Mouse (Mus musculus) left cerebral cortex, adult 18-20 months (tissue): ENCODE results near the gene Olfr19. TPM values are rescaled to one million over a fixed set of nuclear protein-coding genes. Genes with fewer than 3 reads are reported as not detected.
"Not testable (repeated sequence)": the region's sequence is repeated elsewhere in the genome, so short reads cannot be mapped to it uniquely, and the experiment has no call there.

Experiments used
- DNase-seq, 2 experiments: peaks; one replicate each; pipeline ENCODE4 v3.0.0; 2021 to 2022; ENCODE audit warnings: low spot score in 2 of 2, mixed read lengths in 1 of 2
- long read RNA-seq, 2 experiments: library from polyadenylated mRNA; stranded (forward); transcript quantifications; one replicate each; pipeline ENCODE4 v2.0.0; 2021
- total RNA-seq, 2 experiments: library from RNA; stranded (reverse); gene quantifications; 2 replicates each; pipeline ENCODE4 v1.2.3; 2021

The Olfr19 gene
- not detected for total RNA-seq
- long read RNA-seq, experiment 1, result 0 reads
- long read RNA-seq, experiment 2, result 0 reads

DNA sequence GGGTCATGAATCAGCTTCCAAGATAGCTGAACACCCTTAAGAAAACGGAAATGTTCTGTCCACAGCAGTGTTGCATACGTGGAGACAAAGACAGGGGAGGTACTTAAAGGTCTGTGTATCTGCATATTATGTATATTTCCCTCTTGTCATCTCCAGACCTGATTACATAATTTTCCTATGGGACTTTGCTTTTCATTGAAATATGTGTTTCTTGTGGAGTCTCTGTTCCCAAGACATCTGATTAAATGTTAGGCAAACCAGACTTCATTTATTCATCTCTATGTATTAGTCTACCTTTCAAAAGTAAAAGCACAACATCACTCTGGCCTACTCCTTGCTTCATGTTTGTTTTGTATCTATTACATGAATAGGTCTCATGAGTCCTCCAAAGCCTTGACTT is at the start of gene Olfr19:
Olfr19 (minus strand) TSS at position 101 of the 400 bp plus-strand sequence.
- DNase-seq, result no peak

- no peak for DNase-seq
These were observed 8.8 kb upstream of the Olfr19 start for GRCm38 (mm10) chr16:16684975-16685374.

- no peak for DNase-seq
These were observed 7.8 kb upstream of the Olfr19 start for GRCm38 (mm10) chr16:16684053-16684452.

- DNase-seq, result no peak
These were observed 11.2 kb downstream of the Olfr19 start for GRCm38 (mm10) chr16:16664994-16665393.

GRCm38 (mm10) chr16:16664516-16664915 is 11.7 kb downstream of the Olfr19 start:
- not testable (repeated sequence) for DNase-seq

GRCm38 (mm10) chr16:16645148-16645547 is 31.1 kb downstream of the Olfr19 start:
- DNase-seq, result no peak

- no peak for DNase-seq
These were observed 42.5 kb downstream of the Olfr19 start for GRCm38 (mm10) chr16:16633730-16634129.

Other genes starting within 250 kb of the Olfr19 start
- gene Fgd4, start 75.9 kb downstream of the Olfr19 start, total RNA-seq, result 10 to 100 TPM; 29.0 to 35.9 TPM
- 1 to 10 TPM; 7.3 to 8.2 TPM for gene Spag6l, start 153.1 kb upstream of the Olfr19 start, total RNA-seq
- gene Igll1, start 187.6 kb upstream of the Olfr19 start, total RNA-seq, result not detected
- gene Top3b, start 194.3 kb upstream of the Olfr19 start, total RNA-seq, result 10 to 100 TPM; 60.3 to 60.4 TPM
- gene Vpreb1, start 194.4 kb upstream of the Olfr19 start, total RNA-seq, result not detected
- 10 to 100 TPM; 49.2 to 56.0 TPM for gene Ppm1f, start 220.1 kb upstream of the Olfr19 start, total RNA-seq